Mouse (Mus musculus): ENCODE data around the gene Edem1. TPM values are rescaled to one million over a fixed set of nuclear protein-coding genes. Genes with fewer than 3 reads are reported as not detected.

The Edem1 gene
- polyA plus RNA-seq, 1 experiment = 18.4 TPM

DNA sequence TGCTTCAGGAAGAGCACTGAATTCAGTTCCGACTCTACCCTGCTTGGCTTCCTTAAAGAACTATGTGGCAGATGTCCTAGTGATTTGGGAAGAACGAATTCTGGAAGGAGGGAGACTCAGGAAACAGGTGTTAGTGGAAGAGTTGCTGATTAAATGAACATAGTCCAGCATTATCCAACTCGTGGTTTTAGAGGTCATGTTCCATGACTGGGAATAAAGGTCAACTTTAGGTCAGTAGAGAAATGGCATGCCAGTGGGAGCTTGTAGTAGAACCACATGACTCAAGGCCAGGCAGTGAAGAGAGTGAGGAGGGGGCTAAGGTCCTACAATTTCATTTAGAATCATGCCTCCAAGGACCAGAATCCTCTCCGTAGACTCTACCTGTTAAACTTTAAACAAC lies 57.9 kb downstream of the Edem1 start:
- no peaks in the 10 kb centered on the region for H3K27me3 ChIP-seq (replicated peaks; ENCODE audit: control insufficient read depth, insufficient read depth, low read length)
- peaks cover 26% of the 10 kb centered on the region for H3K4me1 ChIP-seq (ENCODE audit: control insufficient read depth, insufficient read depth, low read length)
- TF ChIP-seq POLR2A (IDR thresholded peaks at IDR 0.05; ENCODE audit: low read depth, low read length) = no peak
- WGBS = 42% methylated on average over 4 of the region's 4 CpGs
- H3K27ac ChIP-seq (ENCODE audit: insufficient read depth, low read depth, low read length) = peak overlapping the region; percentile 56
- DNase-seq = peak; percentile 69
- H3K4me3 ChIP-seq (ENCODE audit: insufficient read depth, low read depth, low read length) = no peak overlapping the region
- H3K36me3 ChIP-seq (ENCODE audit: control insufficient read depth, insufficient read depth, low read length) = no peaks in the 10 kb centered on the region

DNA sequence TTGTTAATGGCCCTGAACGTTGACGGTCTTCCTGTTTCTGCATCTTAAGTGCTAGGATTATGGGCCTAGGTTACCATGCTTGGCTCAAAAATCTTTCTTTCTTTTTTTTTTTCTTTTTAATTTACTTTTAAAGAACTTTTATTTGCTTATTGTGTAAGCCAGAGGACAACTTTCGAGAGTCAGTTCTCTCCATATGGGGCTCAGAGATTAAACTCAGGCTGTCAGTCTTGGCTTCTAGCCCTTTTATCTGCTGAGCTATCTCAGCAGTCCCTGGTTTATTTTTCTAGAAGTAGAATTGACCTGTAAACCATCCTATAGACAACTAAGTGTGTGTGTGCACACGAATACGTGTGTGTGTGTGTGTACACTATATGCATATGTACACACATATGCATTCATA lies 64.1 kb downstream of the Edem1 start:
- Histone ChIP-seq H3K4me1 (ENCODE audit: control insufficient read depth, insufficient read depth, low read length) (no peaks in the 10 kb centered on the region), H3K27me3 (replicated peaks; ENCODE audit: control insufficient read depth, insufficient read depth, low read length) (no peaks in the 10 kb centered on the region), H3K36me3 (ENCODE audit: control insufficient read depth, insufficient read depth, low read length) (no peaks in the 10 kb centered on the region), H3K27ac (ENCODE audit: insufficient read depth, low read depth, low read length) (no peak overlapping the region), H3K4me3 (ENCODE audit: insufficient read depth, low read depth, low read length) (no peak overlapping the region)
- DNase-seq = no peak
- TF ChIP-seq CTCF (conservative IDR thresholded peaks at IDR 0.05; ENCODE audit: insufficient read depth, insufficient read length, low read depth, low read length) (no peak), POLR2A (IDR thresholded peaks at IDR 0.05; ENCODE audit: low read depth, low read length) (no peak)
- 86% methylated on average over 5 of the region's 5 CpGs for WGBS

DNA sequence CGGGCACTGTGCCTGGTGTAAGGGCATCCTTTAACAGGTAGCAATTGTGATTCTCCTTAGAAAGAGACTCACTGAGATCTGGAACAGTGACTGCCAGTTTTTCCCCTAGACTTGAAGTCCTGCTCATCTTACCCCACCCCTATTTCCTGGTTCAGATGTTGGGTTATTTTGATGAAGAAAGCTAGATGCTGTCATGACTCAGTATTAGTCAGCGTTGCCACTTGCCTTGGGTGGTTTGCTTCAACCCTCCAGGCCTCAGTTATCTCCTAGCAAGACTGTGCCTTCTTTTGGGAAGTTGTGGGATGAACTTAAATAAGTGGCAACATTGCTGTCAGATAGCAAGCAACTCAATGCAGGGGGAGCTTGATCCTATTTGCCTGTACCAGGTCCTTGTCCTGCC lies 66.7 kb downstream of the Edem1 start:
- Histone ChIP-seq H3K27ac (ENCODE audit: insufficient read depth, low read depth, low read length) (no peak overlapping the region), H3K36me3 (ENCODE audit: control insufficient read depth, insufficient read depth, low read length) (no peaks in the 10 kb centered on the region), H3K4me3 (ENCODE audit: insufficient read depth, low read depth, low read length) (no peak overlapping the region), H3K27me3 (replicated peaks; ENCODE audit: control insufficient read depth, insufficient read depth, low read length) (no peaks in the 10 kb centered on the region), H3K4me1 (ENCODE audit: control insufficient read depth, insufficient read depth, low read length) (no peaks in the 10 kb centered on the region)
- 81% methylated on average over 2 of the region's 2 CpGs for WGBS
- no peak for TF ChIP-seq POLR2A (IDR thresholded peaks at IDR 0.05; ENCODE audit: low read depth, low read length)
- TF ChIP-seq CTCF (conservative IDR thresholded peaks at IDR 0.05; ENCODE audit: insufficient read depth, insufficient read length, low read depth, low read length) = no peak
- DNase-seq = no peak

DNA sequence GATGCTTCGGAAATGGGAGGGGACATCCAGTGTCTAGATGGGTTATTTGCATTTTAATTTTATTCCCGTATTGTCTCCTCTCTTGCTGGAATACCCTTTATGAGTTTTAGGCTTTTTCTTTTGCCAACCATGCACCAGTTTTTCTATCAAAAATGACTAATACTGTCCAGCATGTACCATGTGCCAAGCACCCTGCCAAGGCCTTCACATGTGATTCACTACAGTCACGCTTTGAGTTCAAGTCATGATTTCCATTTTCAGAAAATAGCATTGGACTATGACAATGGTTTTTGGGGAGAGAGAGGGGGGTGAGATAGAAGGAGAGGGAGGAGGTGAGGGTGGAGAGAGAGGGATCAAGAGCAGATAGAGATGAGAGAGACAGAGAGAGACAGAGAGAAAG lies 67.5 kb downstream of the Edem1 start:
- TF ChIP-seq POLR2A (IDR thresholded peaks at IDR 0.05; ENCODE audit: low read depth, low read length) = no peak
- TF ChIP-seq CTCF (conservative IDR thresholded peaks at IDR 0.05; ENCODE audit: insufficient read depth, insufficient read length, low read depth, low read length) = no peak
- H3K27me3 ChIP-seq (replicated peaks; ENCODE audit: control insufficient read depth, insufficient read depth, low read length) = no peaks in the 10 kb centered on the region
- no peak overlapping the region for H3K27ac ChIP-seq (ENCODE audit: insufficient read depth, low read depth, low read length)
- 92% methylated on average over 3 of the region's 3 CpGs for WGBS
- no peak overlapping the region for H3K4me3 ChIP-seq (ENCODE audit: insufficient read depth, low read depth, low read length)
- DNase-seq = no peak
- no peaks in the 10 kb centered on the region for H3K36me3 ChIP-seq (ENCODE audit: control insufficient read depth, insufficient read depth, low read length)
- no peaks in the 10 kb centered on the region for H3K4me1 ChIP-seq (ENCODE audit: control insufficient read depth, insufficient read depth, low read length)

DNA sequence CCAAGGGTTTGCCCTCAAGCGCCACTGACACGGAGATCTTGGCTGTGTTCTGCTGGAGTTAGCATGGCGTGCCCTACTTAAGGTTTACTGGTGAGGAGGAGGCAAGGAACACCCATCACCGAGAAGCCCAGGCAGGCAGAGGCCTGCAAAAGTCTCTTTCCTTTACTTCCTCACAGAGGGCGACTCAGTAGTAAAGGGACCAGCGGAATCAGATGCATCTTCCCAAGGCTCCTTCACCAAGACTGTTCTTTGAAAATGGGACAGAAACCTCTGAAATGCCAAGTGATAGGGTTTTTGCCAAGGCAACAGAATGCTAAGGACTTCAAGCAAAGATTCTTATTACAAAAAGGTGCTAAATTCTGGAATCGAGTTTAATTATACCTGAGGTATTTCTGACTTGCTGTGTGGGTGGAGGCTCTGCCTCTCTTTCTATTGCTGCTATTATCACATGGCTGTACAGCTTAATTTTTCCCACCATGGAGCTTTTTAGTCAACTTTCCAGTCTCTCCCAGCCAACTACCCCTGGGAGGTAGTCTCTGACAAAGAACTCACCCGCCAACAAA lies 68.2 kb downstream of the Edem1 start:
- no peak for DNase-seq
- no peak for TF ChIP-seq POLR2A (IDR thresholded peaks at IDR 0.05; ENCODE audit: low read depth, low read length)
- no peak for TF ChIP-seq CTCF (conservative IDR thresholded peaks at IDR 0.05; ENCODE audit: insufficient read depth, insufficient read length, low read depth, low read length)
- no peak overlapping the region for H3K4me3 ChIP-seq (ENCODE audit: insufficient read depth, low read depth, low read length)
- 82% methylated on average over 8 of the region's 8 CpGs for WGBS
- H3K27me3 ChIP-seq (replicated peaks; ENCODE audit: control insufficient read depth, insufficient read depth, low read length) = no peaks in the 10 kb centered on the region
- H3K4me1 ChIP-seq (ENCODE audit: control insufficient read depth, insufficient read depth, low read length) = no peaks in the 10 kb centered on the region
- H3K36me3 ChIP-seq (ENCODE audit: control insufficient read depth, insufficient read depth, low read length) = no peaks in the 10 kb centered on the region
- H3K27ac ChIP-seq (ENCODE audit: insufficient read depth, low read depth, low read length) = no peak overlapping the region

DNA sequence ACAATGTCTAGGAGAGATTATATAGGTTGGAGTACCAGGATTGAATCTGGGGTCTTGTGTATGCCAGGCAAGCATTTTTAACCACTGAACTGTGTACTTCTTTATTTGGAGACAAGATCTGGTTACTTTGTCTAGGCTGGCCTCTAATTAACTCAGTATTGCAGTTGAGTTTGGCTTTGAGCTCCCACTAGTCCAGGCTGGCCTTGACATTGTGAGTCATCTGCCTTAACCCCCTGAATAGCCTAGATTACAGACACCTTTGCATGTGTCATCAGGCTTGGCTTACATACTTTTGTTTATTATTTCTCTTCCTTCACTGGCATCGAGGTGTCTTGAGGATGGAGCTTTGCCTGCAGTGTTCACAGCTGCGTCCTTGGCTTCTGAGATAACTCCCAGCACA lies 70.8 kb downstream of the Edem1 start:
- Histone ChIP-seq H3K4me1 (ENCODE audit: control insufficient read depth, insufficient read depth, low read length) (no peaks in the 10 kb centered on the region), H3K27me3 (replicated peaks; ENCODE audit: control insufficient read depth, insufficient read depth, low read length) (no peaks in the 10 kb centered on the region), H3K4me3 (ENCODE audit: insufficient read depth, low read depth, low read length) (no peak overlapping the region), H3K36me3 (ENCODE audit: control insufficient read depth, insufficient read depth, low read length) (no peaks in the 10 kb centered on the region), H3K27ac (ENCODE audit: insufficient read depth, low read depth, low read length) (no peak overlapping the region)
- TF ChIP-seq POLR2A (IDR thresholded peaks at IDR 0.05; ENCODE audit: low read depth, low read length) (no peak), CTCF (conservative IDR thresholded peaks at IDR 0.05; ENCODE audit: insufficient read depth, insufficient read length, low read depth, low read length) (no peak)
- no peak for DNase-seq
- 62% methylated on average over 2 of the region's 2 CpGs for WGBS

DNA sequence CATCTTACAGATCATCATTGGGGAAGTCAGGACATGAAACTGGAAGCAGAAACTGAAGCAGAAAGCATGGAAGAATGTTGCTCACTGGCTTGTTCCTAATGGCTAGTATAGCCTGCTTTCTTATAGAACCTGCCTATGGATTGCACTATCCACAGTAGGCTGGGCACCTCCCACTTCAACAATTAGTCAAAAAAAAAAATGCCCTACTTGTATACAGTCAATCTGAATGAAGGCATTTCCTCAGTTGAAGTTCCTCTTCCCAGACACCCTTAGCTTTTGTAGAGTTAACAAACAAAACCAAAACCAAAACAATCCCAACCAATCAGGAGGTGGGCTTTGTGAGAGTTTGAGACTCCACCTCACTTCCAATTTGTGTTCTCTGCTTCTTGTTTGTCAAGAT lies 73.7 kb downstream of the Edem1 start:
- no peaks in the 10 kb centered on the region for H3K4me1 ChIP-seq (ENCODE audit: control insufficient read depth, insufficient read depth, low read length)
- TF ChIP-seq CTCF (conservative IDR thresholded peaks at IDR 0.05; ENCODE audit: insufficient read depth, insufficient read length, low read depth, low read length) = no peak
- TF ChIP-seq POLR2A (IDR thresholded peaks at IDR 0.05; ENCODE audit: low read depth, low read length) = no peak
- no peak overlapping the region for H3K27ac ChIP-seq (ENCODE audit: insufficient read depth, low read depth, low read length)
- no peaks in the 10 kb centered on the region for H3K27me3 ChIP-seq (replicated peaks; ENCODE audit: control insufficient read depth, insufficient read depth, low read length)
- H3K4me3 ChIP-seq (ENCODE audit: insufficient read depth, low read depth, low read length) = no peak overlapping the region
- no peak for DNase-seq
- H3K36me3 ChIP-seq (ENCODE audit: control insufficient read depth, insufficient read depth, low read length) = no peaks in the 10 kb centered on the region

DNA sequence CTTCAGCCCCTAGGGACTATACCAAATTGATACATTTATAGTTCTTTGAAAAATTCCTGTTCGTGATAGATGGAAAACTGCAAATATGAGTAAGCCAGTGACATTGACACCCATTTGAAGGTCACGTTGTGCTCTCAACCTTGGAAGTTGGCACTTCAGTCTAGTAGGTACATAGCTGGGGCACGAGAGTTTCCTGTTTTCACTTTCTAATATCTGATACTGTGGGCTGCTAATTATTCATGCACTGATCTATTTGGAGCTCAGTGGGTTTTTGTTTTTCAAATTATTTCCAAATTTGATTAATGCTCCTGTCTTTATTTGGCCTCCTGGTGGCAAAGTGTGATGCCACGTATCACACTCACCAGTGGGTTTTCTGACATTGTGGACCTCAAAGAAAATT lies 74.8 kb downstream of the Edem1 start:
- Histone ChIP-seq H3K4me3 (ENCODE audit: insufficient read depth, low read depth, low read length) (no peak overlapping the region), H3K27me3 (replicated peaks; ENCODE audit: control insufficient read depth, insufficient read depth, low read length) (no peaks in the 10 kb centered on the region), H3K27ac (ENCODE audit: insufficient read depth, low read depth, low read length) (no peak overlapping the region), H3K36me3 (ENCODE audit: control insufficient read depth, insufficient read depth, low read length) (no peaks in the 10 kb centered on the region), H3K4me1 (ENCODE audit: control insufficient read depth, insufficient read depth, low read length) (no peaks in the 10 kb centered on the region)
- TF ChIP-seq POLR2A (IDR thresholded peaks at IDR 0.05; ENCODE audit: low read depth, low read length) = no peak
- no peak for TF ChIP-seq CTCF (conservative IDR thresholded peaks at IDR 0.05; ENCODE audit: insufficient read depth, insufficient read length, low read depth, low read length)
- DNase-seq = no peak
- WGBS = 86% methylated on average over 4 of the region's 4 CpGs
